Mouse (Mus musculus): ENCODE data around the gene Zfp185. TPM values are rescaled to one million over a fixed set of nuclear protein-coding genes. Genes with fewer than 3 reads are reported as not detected.

The Zfp185 gene
- not detected for polyA plus RNA-seq (2017; shearing (Covaris generic))

DNA sequence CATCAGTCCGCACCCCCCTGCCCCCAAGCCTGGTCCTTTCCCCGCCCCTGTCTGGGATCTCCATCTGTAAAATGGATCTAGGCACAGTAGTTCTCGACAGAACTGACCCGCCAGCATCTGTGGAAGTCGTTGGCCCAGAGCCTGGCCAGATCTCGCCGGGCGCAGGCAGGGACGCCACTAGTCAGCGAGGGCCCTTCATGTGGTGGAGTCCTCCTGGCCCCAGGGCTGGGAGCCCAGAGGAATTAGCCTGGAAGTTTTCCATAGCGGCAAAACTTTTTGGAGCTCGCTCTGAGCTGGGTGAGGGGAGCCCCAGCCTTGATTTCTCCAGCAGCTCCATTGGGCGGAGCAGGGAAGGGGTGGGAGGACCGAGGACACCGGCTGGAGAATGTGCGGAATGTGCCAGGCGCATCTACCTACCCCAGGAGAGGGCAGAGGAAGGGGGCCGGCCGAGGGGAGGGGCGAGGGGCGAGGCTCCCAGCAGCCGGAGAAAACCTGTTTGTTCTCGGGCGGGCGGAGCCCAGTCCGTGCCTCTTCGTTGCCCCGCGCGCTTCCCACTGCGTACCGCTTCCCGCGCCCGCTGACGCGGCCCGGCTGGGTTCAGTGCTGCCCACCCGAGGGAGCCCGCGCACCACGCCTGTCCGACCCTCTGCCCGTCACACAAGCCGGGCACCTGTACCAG lies at the start of gene Zfp185:
Gene Zfp185, plus strand, starts transcription at position 499 of the 679 bp plus-strand sequence.

DNA sequence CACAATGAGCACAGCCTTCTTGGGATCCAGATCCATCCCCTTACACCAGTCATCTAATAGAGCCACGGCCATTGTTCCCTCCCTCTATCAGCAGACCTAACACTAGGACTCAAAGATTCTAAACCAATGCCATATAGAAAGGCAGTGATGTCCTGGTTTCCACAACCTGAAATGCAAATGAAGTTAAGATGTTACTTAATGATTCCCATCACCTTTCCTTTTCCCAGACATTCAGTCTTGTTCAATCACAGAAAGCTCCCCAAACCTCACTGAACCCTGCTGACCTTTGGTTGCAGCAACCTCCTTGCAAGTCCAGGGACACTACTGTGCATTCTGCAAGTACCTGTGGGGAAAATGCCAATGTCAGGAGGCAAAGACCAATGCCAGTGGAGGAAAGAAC lies 49.9 kb downstream of the Zfp185 start, which contains the start of gene Pnma5:
Gene Pnma5, minus strand, starts transcription at position 101 of the 400 bp plus-strand sequence.

DNA sequence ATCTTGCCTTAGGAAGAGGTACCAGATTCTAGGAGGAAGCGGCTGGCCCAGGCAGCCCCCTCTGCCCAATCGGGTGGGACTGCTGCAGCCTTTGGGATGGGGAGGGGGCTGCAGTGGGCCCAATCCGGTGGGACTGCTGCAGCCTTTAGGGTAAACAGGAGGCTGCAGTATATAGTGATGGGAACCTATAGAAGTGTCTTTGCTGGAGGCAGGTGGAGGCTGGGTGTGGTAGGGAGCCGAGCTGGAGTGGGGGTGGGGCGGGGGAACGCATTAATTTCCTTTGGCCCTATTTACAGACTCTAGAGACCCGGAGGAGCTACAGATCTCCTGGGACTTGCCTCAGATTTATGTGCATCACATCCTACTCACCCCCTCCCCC lies 77.3 kb downstream of the Zfp185 start, which contains the start of gene Pnma3:
Gene Pnma3, plus strand, starts transcription at position 373 of the 379 bp plus-strand sequence.

Other genes starting within 250 kb of the Zfp185 start
- not detected for gene Gabrq, start 162.2 kb upstream of the Zfp185 start, polyA plus RNA-seq (2017; shearing (Covaris generic))
- gene Cetn2, start 68.9 kb upstream of the Zfp185 start, polyA plus RNA-seq (2017; shearing (Covaris generic)), result 74.1 TPM
- gene Nsdhl, start 68.8 kb upstream of the Zfp185 start, polyA plus RNA-seq (2017; shearing (Covaris generic)), result 14.8 TPM
- gene Pnma5, start 49.8 kb downstream of the Zfp185 start, polyA plus RNA-seq (2017; shearing (Covaris generic)), result not detected
- not detected for gene Pnma3, start 77.4 kb downstream of the Zfp185 start, polyA plus RNA-seq (2017; shearing (Covaris generic))
- 72.5 TPM for gene Xlr4a, start 95.1 kb downstream of the Zfp185 start, polyA plus RNA-seq (2017; shearing (Covaris generic))
- 3.0 TPM for gene Xlr3a, start 109.8 kb downstream of the Zfp185 start, polyA plus RNA-seq (2017; shearing (Covaris generic))
- gene Gm14685, start 129.7 kb downstream of the Zfp185 start, polyA plus RNA-seq (2017; shearing (Covaris generic)), result 0.39 TPM
- not detected for gene Xlr5b, start 161.5 kb downstream of the Zfp185 start, polyA plus RNA-seq (2017; shearing (Covaris generic))
- gene DXBay18, start 162.1 kb downstream of the Zfp185 start, polyA plus RNA-seq (2017; shearing (Covaris generic)), result not detected
- gene Spin2d, start 189.7 kb downstream of the Zfp185 start, polyA plus RNA-seq (2017; shearing (Covaris generic)), result not detected
- gene Xlr3b, start 204.9 kb downstream of the Zfp185 start, polyA plus RNA-seq (2017; shearing (Covaris generic)), result 33.5 TPM
- gene Xlr4b, start 227.0 kb downstream of the Zfp185 start, polyA plus RNA-seq (2017; shearing (Covaris generic)), result 155 TPM
- 15.8 TPM for gene F8a, start 241.0 kb downstream of the Zfp185 start, polyA plus RNA-seq (2017; shearing (Covaris generic))